Mouse (Mus musculus) hindbrain, embryonic 16.5 days (tissue): ENCODE measurements around the gene Zfp536. TPM values are rescaled to one million over a fixed set of nuclear protein-coding genes. Genes with fewer than 3 reads are reported as not detected.

Source experiments
- ATAC-seq: fragments of 200-750 bp; cut with Nextera tagmentation; 2 replicates; pipeline ENCODE4 v1.8.0; 2017; ENCODE audit warnings: moderate TSS enrichment, moderate library complexity
- H3K27ac ChIP-seq: fragments of 300-500 bp; sonication (generic); 2 replicates; pipeline ENCODE4 v1.5.1; 2014; ENCODE audit warnings: low read depth, mild to moderate bottlenecking, control low read depth, low read length, moderate library complexity
- H3K27me3 ChIP-seq: fragments of 300-500 bp; sonication (generic); replicated peaks from 2 replicates; pipeline ENCODE4 v1.6.1; 2014; ENCODE audit warnings: low read length; ENCODE audit not compliant: control insufficient read depth, insufficient read depth
- H3K36me3 ChIP-seq: fragments of 300-500 bp; sonication (generic); 2 replicates; pipeline ENCODE4 v1.6.1; 2014; ENCODE audit warnings: mild to moderate bottlenecking, low read length, moderate library complexity, mixed read lengths; ENCODE audit not compliant: control insufficient read depth, insufficient read depth
- H3K4me1 ChIP-seq: fragments of 300-500 bp; sonication (generic); 2 replicates; pipeline ENCODE4 v1.6.1; 2014; ENCODE audit warnings: low read depth, low read length; ENCODE audit not compliant: control insufficient read depth, insufficient read depth
- H3K4me2 ChIP-seq: fragments of 300-500 bp; sonication (generic); 2 replicates; pipeline ENCODE4 v1.6.1; 2014; ENCODE audit warnings: mild to moderate bottlenecking, low read length, control low read depth, moderate library complexity
- H3K4me3 ChIP-seq: fragments of 300-500 bp; sonication (generic); 2 replicates; pipeline ENCODE4 v1.5.1; 2014; ENCODE audit warnings: mild to moderate bottlenecking, low read length, control low read depth, moderate library complexity
- H3K9ac ChIP-seq: fragments of 300-500 bp; sonication (generic); 2 replicates; pipeline ENCODE4 v1.6.1; 2014; ENCODE audit warnings: low read depth, mild to moderate bottlenecking, control low read depth, low read length, moderate library complexity
- H3K9me3 ChIP-seq: fragments of 300-500 bp; sonication (generic); 2 replicates; pipeline ENCODE4 v1.6.1; 2014; ENCODE audit warnings: mild to moderate bottlenecking, low read length, moderate library complexity; ENCODE audit not compliant: control insufficient read depth
- WGBS: fragments of 180-500 bp; shearing (Covaris S2); extraction: QIAGEN DNeasy Blood & Tissue Kit; methylation state at CpG from one replicate; pipeline ENCODE4 v1.1.7; 2014; 5-methylcytosine and 5-hydroxymethylcytosine counted together
- polyA plus RNA-seq: library from polyadenylated mRNA; unstranded; fragments of >200 nt; fragmentation: Nextera tagmentation; extraction: Ambion mirVana; gene quantifications from 2 replicates; pipeline ENCODE4 v1.2.1, GENCODE M21; 2015

Gene Zfp536
- polyA plus RNA-seq, 1 experiment from 2014 or later = 28.5 TPM

- no peaks in the 10 kb centered on the region for H3K9me3 ChIP-seq
- no peak overlapping the region for H3K4me3 ChIP-seq
- 75% methylated on average over 9 of the region's 9 CpGs for WGBS
- no peaks in the 10 kb centered on the region for H3K27me3 ChIP-seq
- ATAC-seq = no peak
- no peak overlapping the region for H3K4me2 ChIP-seq
- H3K4me1 ChIP-seq = no peaks in the 10 kb centered on the region; the same call in 1 of the 2 replicates
- no peak overlapping the region for H3K9ac ChIP-seq
- no peaks in the 10 kb centered on the region for H3K36me3 ChIP-seq
- H3K27ac ChIP-seq = no peak overlapping the region
Observed at GRCm38 (mm10) chr7:37496491-37496890, 276.9 kb downstream of the Zfp536 start.

DNA sequence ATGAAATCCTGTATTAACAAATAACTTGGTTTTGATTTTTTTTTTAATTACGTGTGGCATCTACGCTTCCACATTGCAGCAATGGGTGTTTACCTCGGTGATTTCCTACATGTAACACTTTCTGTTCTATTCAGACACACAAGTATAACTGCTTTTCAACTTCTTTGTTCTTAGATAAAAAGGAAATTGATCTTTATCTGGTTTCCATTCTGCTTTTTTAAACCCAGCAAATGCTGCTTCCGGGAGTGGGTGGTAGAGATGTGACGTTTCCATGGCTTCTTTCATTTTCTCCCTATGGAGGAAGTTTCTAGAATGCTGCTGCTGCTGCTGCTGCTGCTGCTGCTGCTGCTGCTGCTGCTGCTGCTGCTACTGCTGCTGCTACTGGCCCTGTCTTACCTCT is 283.1 kb downstream of the Zfp536 start:
- H3K27me3 ChIP-seq = no peaks in the 10 kb centered on the region
- H3K4me3 ChIP-seq = no peak overlapping the region
- no peak overlapping the region for H3K4me2 ChIP-seq
- no peak overlapping the region for H3K27ac ChIP-seq
- WGBS = 68% methylated on average over 5 of the region's 5 CpGs
- H3K36me3 ChIP-seq = no peaks in the 10 kb centered on the region; the same call in 1 of the 2 replicates
- H3K9ac ChIP-seq = no peak overlapping the region
- H3K4me1 ChIP-seq = no peaks in the 10 kb centered on the region; the same call in 1 of the 2 replicates
- ATAC-seq = no peak
- no peaks in the 10 kb centered on the region for H3K9me3 ChIP-seq

GRCm38 (mm10) chr7:37484946-37485345 is 288.5 kb downstream of the Zfp536 start:
- Histone ChIP-seq H3K4me2 (no peak overlapping the region), H3K4me1 (no peaks in the 10 kb centered on the region; the same call in 1 of the 2 replicates), H3K27ac (no peak overlapping the region), H3K4me3 (no peak overlapping the region), H3K36me3 (no peaks in the 10 kb centered on the region), H3K9ac (no peak overlapping the region), H3K9me3 (no peaks in the 10 kb centered on the region), H3K27me3 (no peaks in the 10 kb centered on the region)
- no peak for ATAC-seq
- 80% methylated on average over 3 of the region's 3 CpGs for WGBS

DNA sequence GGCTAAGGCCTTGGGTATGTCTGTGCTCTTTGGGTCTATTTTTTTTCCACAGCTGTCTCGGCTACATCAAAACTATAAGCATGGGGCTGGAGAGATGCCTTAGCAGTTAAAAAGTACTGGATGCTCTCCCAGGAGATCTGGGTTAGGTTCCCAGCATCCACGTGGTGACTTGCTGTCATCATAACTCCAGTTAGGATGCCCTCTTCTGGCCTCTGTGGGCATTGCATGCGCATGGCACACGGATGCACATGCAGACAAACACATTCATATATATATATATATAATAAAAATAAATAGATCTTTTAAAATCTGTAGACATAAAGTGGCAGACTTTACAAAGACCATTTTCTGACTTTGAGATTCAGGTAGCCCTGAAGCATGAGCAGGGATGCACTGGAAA is 290.9 kb downstream of the Zfp536 start:
- no peaks in the 10 kb centered on the region for H3K36me3 ChIP-seq
- 75% methylated on average over 4 of the region's 4 CpGs for WGBS
- no peak overlapping the region for H3K4me3 ChIP-seq
- no peaks in the 10 kb centered on the region for H3K4me1 ChIP-seq
- no peak overlapping the region for H3K9ac ChIP-seq
- no peak overlapping the region for H3K4me2 ChIP-seq
- no peaks in the 10 kb centered on the region for H3K9me3 ChIP-seq
- H3K27ac ChIP-seq = no peak overlapping the region
- H3K27me3 ChIP-seq = no peaks in the 10 kb centered on the region
- ATAC-seq = no peak

DNA sequence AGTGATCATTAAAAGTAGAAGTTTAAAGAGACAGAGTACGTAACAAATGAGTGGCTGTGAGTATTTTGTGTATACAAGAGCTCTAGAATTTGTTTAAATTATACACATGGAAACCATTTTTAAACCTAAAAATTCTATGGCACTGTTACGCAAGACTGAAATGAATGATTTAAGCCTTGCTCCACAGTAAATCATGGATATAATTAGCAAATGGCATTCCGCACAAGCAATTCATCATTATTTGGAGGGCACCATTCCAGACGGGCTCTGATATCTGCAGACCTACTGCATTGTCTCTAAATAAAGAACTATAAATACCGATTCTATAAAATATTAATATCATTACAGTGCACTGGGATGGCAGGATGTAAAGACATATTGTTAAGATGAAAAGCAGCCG is 292.3 kb downstream of the Zfp536 start:
- no peak for ATAC-seq
- Histone ChIP-seq H3K27ac (no peak overlapping the region), H3K27me3 (no peaks in the 10 kb centered on the region), H3K4me3 (no peak overlapping the region), H3K36me3 (no peaks in the 10 kb centered on the region), H3K4me1 (no peaks in the 10 kb centered on the region), H3K4me2 (no peak overlapping the region), H3K9ac (no peak overlapping the region), H3K9me3 (no peaks in the 10 kb centered on the region)
- WGBS = 72% methylated on average over 6 of the region's 6 CpGs

- H3K9ac ChIP-seq = no peak overlapping the region
- no peak for ATAC-seq
- H3K27ac ChIP-seq = no peak overlapping the region
- no peak overlapping the region for H3K4me3 ChIP-seq
- H3K4me2 ChIP-seq = no peak overlapping the region
- H3K9me3 ChIP-seq = no peaks in the 10 kb centered on the region
- WGBS = 85% methylated on average over 5 of the region's 5 CpGs
- H3K4me1 ChIP-seq = no peaks in the 10 kb centered on the region
- H3K27me3 ChIP-seq = no peaks in the 10 kb centered on the region
- H3K36me3 ChIP-seq = no peaks in the 10 kb centered on the region
Observed at GRCm38 (mm10) chr7:37477309-37477708, 296.1 kb downstream of the Zfp536 start.

DNA sequence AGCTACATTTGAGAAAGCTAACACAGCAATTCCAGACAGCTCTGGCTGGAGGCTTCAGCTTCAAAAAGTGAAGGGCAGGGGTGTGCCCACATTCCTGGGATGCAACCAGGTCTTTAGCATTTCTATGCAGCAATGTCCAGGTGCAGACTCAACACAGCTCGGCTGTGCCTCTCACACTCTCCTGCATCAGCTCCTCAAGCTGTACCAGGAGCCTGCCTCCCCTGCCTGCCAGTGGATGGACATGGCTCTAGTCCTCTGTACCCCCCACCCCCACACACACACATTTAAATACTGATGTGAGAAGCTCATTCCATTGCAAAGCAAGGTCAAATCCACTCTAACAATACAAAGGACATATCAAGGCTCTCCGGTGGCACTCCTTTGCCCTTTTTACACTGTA is 298.0 kb downstream of the Zfp536 start:
- H3K9me3 ChIP-seq = no peaks in the 10 kb centered on the region
- no peak overlapping the region for H3K27ac ChIP-seq
- no peak overlapping the region for H3K4me3 ChIP-seq
- 62% methylated on average over 2 of the region's 2 CpGs for WGBS
- H3K36me3 ChIP-seq = no peaks in the 10 kb centered on the region
- H3K27me3 ChIP-seq = no peaks in the 10 kb centered on the region
- H3K4me2 ChIP-seq = no peak overlapping the region
- no peak overlapping the region for H3K9ac ChIP-seq
- ATAC-seq = no peak
- no peaks in the 10 kb centered on the region for H3K4me1 ChIP-seq

DNA sequence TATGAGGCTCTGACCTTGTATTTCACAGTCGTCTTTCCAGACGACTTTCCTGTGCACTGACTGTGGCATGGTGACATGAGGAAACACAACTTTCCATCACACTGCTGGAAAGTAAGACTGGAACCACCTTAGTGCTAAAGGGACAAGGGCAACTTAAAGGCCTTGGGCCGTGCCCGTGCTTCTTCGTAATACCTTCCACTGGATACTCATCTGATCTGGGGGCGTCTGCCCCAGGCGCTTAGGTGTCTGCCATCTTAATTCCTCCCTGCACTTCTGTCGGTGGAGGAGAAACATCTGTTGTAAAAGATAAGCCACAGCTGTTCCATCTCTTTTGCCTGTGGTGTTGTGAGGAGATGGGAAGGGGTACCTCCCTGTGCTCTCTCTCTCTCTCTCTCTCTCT is 299.2 kb downstream of the Zfp536 start:
- Histone ChIP-seq H3K27me3 (no peaks in the 10 kb centered on the region), H3K36me3 (no peaks in the 10 kb centered on the region), H3K4me1 (no peaks in the 10 kb centered on the region), H3K9ac (no peak overlapping the region), H3K4me3 (no peak overlapping the region), H3K9me3 (no peaks in the 10 kb centered on the region), H3K27ac (no peak overlapping the region), H3K4me2 (no peak overlapping the region)
- 0 out of 2 replicates have a peak, but pooled peaks have one; percentile 27 for ATAC-seq
- 75% methylated on average over 8 of the region's 8 CpGs for WGBS

- Histone ChIP-seq H3K9me3 (no peaks in the 10 kb centered on the region), H3K4me3 (no peak overlapping the region), H3K4me2 (no peak overlapping the region), H3K4me1 (no peaks in the 10 kb centered on the region), H3K9ac (no peak overlapping the region), H3K27me3 (no peaks in the 10 kb centered on the region), H3K36me3 (no peaks in the 10 kb centered on the region), H3K27ac (no peak overlapping the region)
- WGBS = 64% methylated on average over 24 of the region's 24 CpGs
- ATAC-seq = no peak
Observed at GRCm38 (mm10) chr7:37473311-37474084, 299.9 kb downstream of the Zfp536 start.
